Mouse (Mus musculus) layer of hippocampus, adult 2 months (tissue): ENCODE results near the gene Thap8. TPM values are rescaled to one million over a fixed set of nuclear protein-coding genes. Genes with fewer than 3 reads are reported as not detected.
"Not testable (repeated sequence)": the region's sequence is repeated elsewhere in the genome, so short reads cannot be mapped to it uniquely, and the experiment has no call there.

Source experiments
- DNase-seq, 2 experiments: peaks; one replicate each; pipeline ENCODE4 v3.0.0; 2022; ENCODE audit warnings: low spot score in 2 of 2
- H3K27ac ChIP-seq: fragments of 200-600 bp; 2 replicates; pipeline ENCODE4 v1.8.1; 2022
- H3K4me3 ChIP-seq: fragments of 200-600 bp; 2 replicates; pipeline ENCODE4 v1.8.1; 2022; ENCODE audit warnings: mild to moderate bottlenecking
- CTCF ChIP-seq: fragments of 200-600 bp; conservative IDR thresholded peaks from 2 replicates; pipeline ENCODE4 v1.8.1; 2022; ENCODE audit warnings: antibody characterized with exemption, mild to moderate bottlenecking, moderate library complexity
- long read RNA-seq, 2 experiments: library from polyadenylated mRNA; stranded (forward); transcript quantifications; one replicate each; pipeline ENCODE4 v2.0.0; 2021; ENCODE audit warnings: borderline mapping rate in 2 of 2
- total RNA-seq, 2 experiments: library from RNA; stranded (reverse); gene quantifications; 2 replicates each; pipeline ENCODE4 v1.2.3; 2021

Gene Thap8
- under 1 TPM; 0.44 to 0.56 TPM for total RNA-seq
- long read RNA-seq, experiment 1: 0 reads
- long read RNA-seq, experiment 2: 0 reads

DNA sequence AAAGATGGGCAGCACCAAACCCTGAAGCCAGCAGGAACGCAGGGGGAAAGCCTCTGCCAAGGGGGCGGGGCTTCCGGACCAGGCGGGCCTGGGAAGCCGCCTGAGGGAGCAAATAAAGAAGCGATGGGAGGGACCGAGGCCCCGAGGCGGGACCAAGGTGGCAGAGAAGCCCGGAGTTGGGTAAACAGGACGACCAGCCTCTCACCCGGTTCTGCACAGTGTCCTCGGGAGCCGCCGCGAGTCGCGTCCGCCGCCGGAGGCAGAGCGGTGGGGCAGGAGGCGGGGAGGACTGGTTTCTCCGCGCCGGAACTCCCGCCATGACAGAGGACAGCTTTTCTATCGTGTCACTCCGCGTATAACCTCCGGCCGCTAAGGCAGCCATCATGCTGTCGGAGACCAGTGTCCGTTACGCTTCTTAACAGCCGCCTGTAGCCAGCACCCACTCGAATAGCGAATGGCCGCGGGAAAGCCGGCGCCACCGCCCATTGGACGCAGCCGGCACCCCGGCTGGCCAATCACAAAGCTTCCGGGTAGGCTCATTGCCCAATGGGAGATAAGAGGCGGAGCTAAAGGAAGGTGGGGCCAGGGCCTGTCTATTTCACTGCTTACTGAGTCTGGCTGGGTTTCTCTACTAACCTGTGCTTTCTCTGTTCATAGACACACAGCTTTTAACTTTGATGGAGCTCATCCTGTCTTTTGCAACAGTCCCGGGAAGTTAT is at the start of gene Thap8, which contains the start of gene Wdr62:
Gene Thap8, plus strand, starts transcription at position 144 of the 719 bp plus-strand sequence.
Gene Wdr62, minus strand, starts transcription at position 469 of the 719 bp plus-strand sequence.
- peak within 1 kb of the TSS; percentile 86 for H3K4me3 ChIP-seq
- no peak for TF ChIP-seq CTCF
- H3K27ac ChIP-seq: peak within 1 kb of the TSS; percentile 95
- DNase-seq: peak; percentile 89 to 91

DNA sequence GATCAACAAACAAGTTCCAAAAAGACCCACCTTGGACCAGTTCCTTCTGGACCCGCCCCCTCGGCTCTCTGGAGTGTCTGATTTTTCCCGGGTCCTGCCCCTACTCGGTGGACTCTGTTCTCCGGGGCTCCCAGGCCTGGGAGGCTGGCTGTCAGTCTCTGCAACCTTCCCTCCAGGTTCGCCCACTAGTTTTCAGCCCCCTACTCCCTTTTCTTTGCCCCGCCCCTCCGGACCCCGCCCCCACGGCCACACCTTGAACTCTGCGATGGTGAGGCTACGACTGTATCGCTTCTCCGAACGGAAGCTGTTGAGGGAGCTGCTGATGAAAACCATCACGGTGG is 48.6 kb upstream of the Thap8 start:
- no peak for TF ChIP-seq CTCF
- Histone ChIP-seq H3K27ac (peak overlapping the region; percentile 98), H3K4me3 (peak overlapping the region; percentile 91)
- no peak for DNase-seq

GRCm38 (mm10) chr7:30231669-30232454 is 48.0 kb upstream of the Thap8 start, which contains the start of the genes Polr2i and Tbcb:
Gene Polr2i (plus strand): TSS chr7:30231948.
Gene Tbcb (minus strand): TSS chr7:30232272.
- 0 out of 2 replicates have a peak, but pooled peaks have one; percentile 4 for TF ChIP-seq CTCF
- Histone ChIP-seq H3K27ac (peak within 1 kb of the TSS; percentile 98), H3K4me3 (peak within 1 kb of the TSS; percentile 91)
- DNase-seq: peak; percentile 98 to 99

- peak; percentile 67 for TF ChIP-seq CTCF
- Histone ChIP-seq H3K27ac (peak overlapping the region; percentile 98), H3K4me3 (peak overlapping the region; percentile 91)
- peak in 1 of 2 experiments; percentile 38 for DNase-seq
These were observed 47.2 kb upstream of the Thap8 start for GRCm38 (mm10) chr7:30232631-30233148.

GRCm38 (mm10) chr7:30233387-30233786 is 46.5 kb upstream of the Thap8 start:
- H3K4me3 ChIP-seq: no peak overlapping the region
- no peak overlapping the region for H3K27ac ChIP-seq
- no peak for DNase-seq
- TF ChIP-seq CTCF: no peak

DNA sequence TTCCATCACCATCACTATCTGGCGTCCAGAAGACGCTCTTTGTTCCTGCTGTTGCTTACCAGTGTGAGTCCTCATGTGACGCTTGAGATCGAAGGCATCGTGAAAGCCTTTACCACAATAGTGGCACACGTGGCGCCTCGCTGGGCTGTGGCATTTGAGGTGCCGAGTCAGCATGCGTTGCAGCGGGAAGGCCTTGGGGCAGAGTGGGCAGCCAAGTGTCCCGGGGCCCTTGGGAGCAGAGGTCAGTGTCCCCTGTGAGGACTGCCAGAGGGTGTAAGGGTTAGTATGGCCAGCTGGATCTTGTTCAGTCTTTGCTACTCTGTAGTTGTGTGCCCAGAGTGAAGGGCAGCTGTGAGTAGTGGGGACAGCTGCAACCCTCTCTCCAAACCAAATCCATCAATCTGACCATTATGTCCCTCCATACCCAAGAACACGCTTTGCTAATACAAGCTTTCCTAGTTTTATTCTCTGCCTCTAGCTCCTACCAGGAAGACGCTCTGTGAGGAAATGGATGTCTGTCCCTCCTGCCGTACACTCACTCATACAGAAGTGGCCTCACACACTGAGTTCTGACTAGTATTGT is 45.5 kb upstream of the Thap8 start:
- no peak for DNase-seq
- TF ChIP-seq CTCF: no peak
- H3K4me3 ChIP-seq: no peak overlapping the region
- no peak overlapping the region for H3K27ac ChIP-seq

- no peak for TF ChIP-seq CTCF
- no peak for DNase-seq
- H3K27ac ChIP-seq: no peak overlapping the region
- H3K4me3 ChIP-seq: no peak overlapping the region
These were observed 44.8 kb upstream of the Thap8 start for GRCm38 (mm10) chr7:30235091-30235490.

GRCm38 (mm10) chr7:30235625-30236024 is 44.3 kb upstream of the Thap8 start, which contains the start of gene Ovol3:
Gene Ovol3 (minus strand): TSS chr7:30235725.
- no peak for DNase-seq
- Histone ChIP-seq H3K4me3 (no peak within 1 kb of the TSS), H3K27ac (no peak within 1 kb of the TSS)
- no peak for TF ChIP-seq CTCF

DNA sequence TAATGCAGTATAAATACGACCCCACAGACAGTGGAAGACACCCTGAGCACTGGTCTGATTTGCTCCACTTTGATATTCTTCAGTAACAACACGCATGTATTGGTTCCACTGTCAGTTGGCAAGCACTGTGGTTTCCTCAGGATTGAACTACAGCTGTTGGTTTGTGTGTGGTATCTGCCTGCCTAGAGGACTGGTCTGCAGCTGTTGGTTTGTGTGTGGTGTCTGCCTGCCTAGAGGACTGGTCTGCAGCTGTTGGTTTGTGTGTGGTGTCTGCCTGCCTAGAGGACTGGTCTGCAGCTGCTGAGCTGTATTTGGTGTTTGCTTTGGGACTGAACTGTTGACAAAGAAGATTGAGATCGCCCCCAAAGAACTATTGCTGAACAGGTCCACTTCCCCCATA is 42.5 kb upstream of the Thap8 start:
- not testable (repeated sequence) for H3K4me3 ChIP-seq, DNase-seq

DNA sequence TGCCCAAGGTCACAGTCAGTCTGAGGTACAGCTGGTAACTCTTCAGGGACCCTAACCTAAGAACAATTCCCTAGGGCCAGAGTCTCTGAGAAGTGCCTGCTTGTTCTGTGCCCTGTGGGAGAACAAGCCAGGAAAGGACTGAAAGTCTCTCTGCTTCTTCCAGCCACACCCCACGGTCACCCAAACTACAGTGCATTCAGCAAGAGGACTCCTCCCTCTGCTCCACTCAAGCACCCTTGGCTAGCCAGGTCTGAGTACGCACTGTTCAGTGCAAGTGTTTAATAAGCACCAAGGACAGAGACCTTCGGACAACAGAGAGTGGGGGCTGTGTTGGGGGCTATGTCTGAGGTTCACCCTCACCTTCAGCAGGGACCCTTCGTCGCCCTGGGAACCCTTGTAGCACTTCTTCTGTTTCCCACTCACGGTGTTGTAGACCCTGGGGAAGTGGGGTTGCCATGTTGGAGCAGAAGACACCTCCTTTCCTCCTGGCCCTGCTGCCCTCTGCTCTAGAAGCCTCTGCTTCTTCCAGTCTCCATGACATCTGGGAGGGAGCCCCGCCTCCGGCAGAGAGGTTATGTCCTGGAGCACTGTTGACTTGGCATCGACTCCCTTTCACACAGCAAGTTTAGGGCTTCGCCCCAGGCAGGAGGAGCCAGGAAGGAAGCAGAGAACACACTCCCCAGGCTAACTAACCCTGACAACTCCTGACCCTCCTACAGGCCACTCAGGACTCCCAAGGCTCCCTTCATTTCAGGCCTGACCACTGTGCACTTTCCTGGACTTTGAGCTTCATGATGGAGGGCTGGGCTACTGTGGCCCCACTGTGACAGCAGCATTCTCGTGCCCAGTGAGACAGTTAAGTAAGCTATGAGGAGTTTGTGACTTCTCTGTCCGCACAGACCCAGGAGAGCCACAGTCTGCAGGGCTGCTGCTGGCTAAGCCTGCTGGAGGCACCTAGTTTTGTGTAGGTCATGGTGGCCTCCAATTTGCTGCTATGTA is 27.6 kb upstream of the Thap8 start:
- no peak overlapping the region for H3K27ac ChIP-seq
- no peak for TF ChIP-seq CTCF
- DNase-seq: no peak
- no peak overlapping the region for H3K4me3 ChIP-seq

More for the DNA sequence above, 42.5 kb upstream of the Thap8 start:
- not testable (repeated sequence) for H3K27ac ChIP-seq

GRCm38 (mm10) chr7:30265041-30265440 is 14.9 kb upstream of the Thap8 start:
- Histone ChIP-seq H3K4me3 (no peak overlapping the region), H3K27ac (no peak overlapping the region)
- no peak for DNase-seq
- TF ChIP-seq CTCF: no peak

DNA sequence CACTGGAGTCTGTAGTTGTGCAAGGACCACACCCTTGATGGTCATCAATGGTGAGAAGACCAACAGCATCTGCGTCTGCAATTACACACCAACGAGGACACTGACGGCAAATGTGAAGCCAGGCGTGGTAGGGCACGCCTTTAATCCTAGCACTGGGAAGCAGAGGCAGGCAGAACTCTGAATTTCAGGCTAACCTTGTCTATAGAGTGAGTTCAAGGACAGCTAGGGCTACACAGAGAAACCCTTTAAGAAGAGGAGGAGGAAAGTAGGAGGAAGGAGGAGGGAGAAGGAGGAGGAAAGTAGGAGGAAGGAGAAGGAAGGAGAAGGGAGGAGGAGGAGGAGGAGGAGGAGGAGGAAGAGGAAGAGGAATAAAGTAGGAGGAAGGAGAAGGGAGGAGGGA is 14.4 kb upstream of the Thap8 start:
- H3K27ac ChIP-seq: no peak overlapping the region
- H3K4me3 ChIP-seq: no peak overlapping the region
- TF ChIP-seq CTCF: no peak
- DNase-seq: no peak
